Mouse (Mus musculus) cerebellum, adult (tissue): ENCODE results near the gene Hecw2.

Experiments
- ATAC-seq: cut with Nextera tagmentation; 2 replicates; pipeline ENCODE4 v1.9.2; 2017; ENCODE audit warnings: mild to moderate bottlenecking, moderate library complexity, mixed read lengths; ENCODE audit not compliant: insufficient number of reproducible peaks, low FRiP score, low TSS enrichment

Hecw2 gene

DNA sequence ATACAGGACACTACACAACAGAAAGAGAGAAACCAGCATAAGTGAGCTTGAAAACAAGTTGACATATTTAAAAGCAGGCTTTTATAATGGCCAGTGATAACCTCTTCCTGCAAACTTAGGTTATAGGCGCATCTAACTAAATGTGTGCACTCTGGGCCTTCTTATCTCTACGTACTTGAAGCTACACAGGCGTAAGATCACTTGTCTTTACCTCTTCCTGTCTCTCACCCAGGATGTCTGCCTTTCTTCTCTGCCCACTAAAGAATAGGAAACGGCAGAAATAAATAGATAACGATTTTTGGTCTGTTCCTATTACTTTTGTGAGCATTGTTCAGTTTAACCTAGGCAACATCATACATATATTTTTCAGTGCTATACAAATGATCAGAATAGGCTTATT is 397.9 kb downstream of the Hecw2 start:
- no peak for ATAC-seq

DNA sequence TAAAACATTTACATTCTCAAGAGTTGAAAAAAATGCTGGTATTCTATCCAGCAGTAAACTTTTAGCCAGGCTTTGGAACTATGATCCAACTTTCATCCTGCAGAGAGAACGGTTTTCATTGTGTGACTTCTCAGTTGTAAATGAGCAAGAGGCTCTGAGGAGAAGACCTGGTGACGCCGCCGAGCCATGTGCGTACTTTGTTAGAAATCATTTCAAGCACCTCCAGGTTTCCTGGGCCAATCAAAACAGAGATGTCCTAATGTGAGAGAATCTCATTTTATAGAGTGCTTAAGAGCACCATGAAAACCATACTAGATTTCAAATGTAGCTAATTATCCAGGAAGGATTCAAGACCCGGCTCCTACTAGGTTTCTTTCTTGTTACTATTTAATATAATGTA is 398.7 kb downstream of the Hecw2 start:
- ATAC-seq = no peak

DNA sequence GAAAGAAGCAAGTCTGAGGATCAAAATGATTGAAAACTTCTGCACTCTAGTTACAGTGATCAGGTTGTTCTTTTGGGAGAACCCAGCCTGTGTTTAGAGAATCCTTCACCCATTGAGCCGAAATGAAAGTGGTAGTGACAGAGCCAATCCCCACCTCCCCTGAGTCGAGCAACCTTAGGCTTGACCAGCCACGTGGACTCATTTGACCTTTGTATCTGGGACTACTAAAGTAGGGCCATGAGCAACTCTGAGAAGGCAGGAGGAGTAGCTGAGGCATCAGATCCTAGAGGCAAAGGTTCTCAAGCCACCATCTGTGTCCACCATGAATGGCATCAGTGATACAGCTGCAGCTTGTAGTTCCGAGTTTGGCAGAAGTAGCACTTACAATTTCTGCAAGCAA is 399.4 kb downstream of the Hecw2 start:
- no peak for ATAC-seq

DNA sequence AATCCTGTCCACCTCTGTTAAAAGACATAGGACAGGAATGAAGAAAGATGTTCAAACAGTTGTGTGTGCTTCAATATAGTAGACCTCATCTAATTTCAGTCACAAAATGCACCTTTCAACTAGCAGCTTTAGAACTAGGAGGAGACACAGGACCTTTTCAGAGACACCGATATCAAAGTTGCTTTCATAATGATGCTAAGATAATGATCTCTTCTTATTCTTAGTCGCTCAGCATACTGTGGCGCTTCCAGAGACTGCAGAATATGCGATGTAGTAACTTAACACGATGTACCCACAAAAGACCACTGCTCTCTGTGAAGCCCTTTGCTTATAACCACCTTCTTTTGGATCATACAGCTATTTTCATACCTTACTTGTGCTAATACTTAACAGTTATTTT is 399.9 kb downstream of the Hecw2 start:
- ATAC-seq = no peak

DNA sequence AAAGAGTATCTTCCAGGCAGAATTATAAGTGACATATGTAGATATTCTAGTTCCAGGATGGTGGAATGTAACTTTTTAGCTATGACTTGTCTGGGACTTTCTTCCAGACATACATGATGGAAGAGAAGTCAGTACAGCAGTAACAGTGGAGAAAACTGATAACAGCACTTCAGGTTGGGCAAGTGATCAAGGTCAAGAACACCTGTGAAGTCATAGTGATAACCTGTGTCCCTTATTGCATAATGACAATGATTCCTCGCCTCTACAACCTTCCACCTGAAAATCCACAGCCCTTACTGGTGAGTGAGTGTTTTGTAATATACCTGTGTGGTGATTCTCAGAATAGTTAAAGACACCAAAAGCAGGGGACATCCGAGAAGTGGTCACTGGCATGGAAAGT is 400.7 kb downstream of the Hecw2 start:
- no peak for ATAC-seq

DNA sequence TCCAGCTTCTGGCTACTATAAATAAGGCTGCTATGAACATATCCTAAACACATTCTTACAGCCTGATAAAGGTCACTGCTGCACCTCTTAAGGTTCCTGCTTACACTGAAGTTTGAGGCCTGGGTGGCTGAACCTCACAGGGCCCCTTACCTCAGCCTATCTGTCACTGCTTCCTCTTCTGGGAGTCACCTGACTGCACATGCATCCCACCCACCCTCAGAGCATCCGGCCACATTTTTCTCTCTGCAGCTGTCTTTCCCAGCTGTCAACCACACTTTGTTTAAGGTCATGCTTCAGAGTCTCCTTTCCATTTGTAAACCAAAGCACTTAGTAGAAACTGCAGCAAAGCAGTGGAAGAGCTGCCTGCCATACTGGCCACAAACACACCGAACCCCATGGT is 403.6 kb downstream of the Hecw2 start:
- ATAC-seq = no peak

DNA sequence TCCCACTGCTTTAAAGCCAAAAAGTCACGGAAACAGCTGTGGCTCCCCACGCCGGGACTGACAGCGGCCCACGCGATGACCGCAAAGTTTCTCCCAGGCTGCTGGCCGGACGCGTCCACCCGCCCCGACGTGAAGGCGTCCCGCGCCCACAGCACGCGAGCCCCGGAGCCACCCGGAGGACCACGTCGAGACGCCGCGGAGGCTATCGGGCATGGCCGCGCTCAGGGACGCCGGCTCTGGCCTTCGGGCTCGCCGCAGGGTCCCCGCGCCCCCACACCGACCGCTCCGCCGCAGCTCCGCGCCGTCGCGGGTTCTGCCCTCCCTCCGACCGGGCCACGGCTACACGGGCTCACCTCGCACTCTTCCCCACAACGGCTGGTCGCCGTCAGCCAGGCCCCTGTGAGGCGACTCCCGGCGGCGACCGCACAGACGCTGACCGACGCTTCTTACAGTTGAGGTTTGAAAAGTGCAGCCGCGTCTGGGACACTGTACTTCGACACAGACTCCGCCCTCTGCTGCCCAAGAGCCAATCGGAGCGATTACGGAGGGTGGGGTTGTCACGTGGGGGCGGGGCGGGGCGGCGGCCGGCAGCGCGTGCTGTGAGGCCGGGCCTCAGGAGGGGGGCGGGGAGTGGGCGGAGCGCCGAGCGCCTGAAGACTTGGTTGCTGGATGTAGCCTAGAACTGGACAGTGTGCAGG is 410.1 kb downstream of the Hecw2 start, which contains the start of gene Stk17b:
Gene Stk17b (minus strand): TSS at position 504 of the 698 bp plus-strand sequence.
- ATAC-seq = peak; percentile 78

DNA sequence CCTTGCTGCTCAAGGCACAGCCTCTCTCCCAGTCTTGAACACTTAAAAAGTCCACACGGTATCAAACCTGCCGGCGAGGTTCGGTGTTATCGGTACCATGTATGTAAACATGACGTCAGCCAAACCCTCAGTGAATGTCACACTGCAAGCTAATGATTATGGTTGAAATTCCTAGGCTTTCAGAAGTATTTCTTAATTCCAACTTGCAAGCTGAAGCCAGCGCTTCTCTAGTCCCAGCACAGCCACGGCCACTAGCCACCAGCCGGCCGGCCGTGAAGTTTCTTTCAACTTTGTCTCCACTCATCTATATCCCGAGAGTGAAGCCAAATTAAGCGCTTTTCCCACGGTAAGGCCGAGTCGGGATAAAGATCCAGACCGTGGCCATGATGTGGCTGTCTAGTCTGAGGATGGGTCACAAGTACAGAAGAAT is 410.7 kb downstream of the Hecw2 start:
- 0 out of 2 replicates have a peak, but pooled peaks have one; percentile 5 for ATAC-seq

DNA sequence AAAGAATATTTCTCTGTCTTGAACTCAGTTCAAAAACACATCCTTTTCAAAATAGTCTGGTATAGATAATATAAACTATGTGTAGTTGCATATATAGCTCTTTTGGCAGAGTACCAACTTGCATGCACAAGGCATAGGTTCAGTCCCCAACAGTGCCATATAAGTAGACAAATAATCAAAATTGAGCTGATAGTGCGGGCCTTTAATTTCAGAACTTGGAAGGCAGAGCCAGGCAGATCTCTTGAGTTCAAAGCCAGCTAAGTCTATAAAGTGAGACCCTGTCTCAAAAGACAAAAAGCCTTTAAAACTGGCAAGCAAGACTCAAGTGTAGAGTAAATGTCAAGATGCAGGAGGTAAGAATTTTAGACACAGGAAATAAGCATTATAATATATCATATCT is 412.0 kb downstream of the Hecw2 start:
- ATAC-seq = no peak

DNA sequence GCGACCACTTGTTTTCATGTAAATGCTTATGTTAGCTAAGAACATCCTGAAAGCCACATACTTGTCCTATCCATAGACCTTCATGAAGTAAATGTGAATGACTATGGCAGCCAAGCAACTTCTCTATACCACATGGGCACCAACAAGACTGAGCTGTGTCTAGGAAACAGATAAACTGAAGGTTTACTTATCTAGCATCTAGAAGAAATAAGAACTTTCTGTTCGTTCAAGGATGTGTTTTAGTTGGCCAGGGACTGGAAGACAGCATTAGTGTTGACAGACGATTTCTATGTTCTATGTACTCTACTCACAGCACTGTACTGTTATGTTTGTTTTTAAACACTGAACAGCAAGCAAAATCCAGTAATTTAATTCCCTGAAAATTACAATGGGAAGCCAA is 412.9 kb downstream of the Hecw2 start:
- ATAC-seq = no peak

DNA sequence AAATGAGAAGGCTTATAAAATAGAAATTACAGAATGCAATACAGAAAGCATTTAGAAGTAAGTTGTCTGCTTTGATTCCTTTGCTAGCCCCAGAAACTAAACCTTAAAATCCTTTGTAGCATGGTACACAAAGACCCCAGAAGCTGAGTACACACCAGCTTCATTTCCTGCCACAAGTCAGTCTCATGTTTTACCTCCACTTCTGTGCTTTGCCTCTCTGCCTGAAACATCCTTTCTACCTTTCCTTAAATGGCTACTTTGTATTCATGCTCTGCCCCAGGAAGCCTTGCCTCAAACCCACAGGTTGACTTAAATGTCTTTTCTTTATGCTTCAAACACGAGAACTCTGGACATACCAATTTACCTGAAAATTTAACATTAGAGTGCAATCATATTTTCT is 413.7 kb downstream of the Hecw2 start:
- no peak for ATAC-seq

DNA sequence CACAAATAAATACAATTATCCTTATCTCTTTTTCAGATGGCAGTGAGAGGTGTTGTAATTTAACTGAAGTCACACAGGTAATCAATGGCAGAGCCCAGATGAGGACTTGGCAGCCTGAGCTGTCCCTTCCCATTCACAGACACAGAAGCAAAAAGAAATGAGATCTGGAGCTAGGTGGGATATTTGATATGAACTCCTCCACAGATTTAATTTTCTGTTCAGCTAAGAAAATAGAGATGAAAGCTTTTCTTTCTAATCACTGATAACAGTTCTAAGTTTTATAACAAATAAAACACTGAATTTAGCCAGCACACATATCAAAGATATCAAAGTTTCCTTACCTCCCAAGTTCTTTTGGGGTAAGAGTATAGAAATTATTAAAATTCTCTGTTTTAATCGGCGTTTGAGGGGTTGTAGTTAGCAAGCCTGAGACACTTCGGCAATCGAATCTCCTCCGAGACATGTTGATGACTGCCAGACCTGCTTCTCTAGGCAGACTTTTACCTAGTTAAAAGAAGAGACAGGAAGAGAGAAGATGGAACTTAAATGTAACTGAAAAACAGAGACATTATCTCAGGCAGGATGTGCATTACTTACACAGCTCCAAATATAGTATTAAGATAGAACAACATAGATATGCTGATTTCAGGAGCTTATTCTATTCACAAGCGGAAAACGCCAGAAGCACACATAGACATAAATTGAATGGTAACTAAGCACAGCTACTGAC is 418.6 kb downstream of the Hecw2 start:
- ATAC-seq = no peak

DNA sequence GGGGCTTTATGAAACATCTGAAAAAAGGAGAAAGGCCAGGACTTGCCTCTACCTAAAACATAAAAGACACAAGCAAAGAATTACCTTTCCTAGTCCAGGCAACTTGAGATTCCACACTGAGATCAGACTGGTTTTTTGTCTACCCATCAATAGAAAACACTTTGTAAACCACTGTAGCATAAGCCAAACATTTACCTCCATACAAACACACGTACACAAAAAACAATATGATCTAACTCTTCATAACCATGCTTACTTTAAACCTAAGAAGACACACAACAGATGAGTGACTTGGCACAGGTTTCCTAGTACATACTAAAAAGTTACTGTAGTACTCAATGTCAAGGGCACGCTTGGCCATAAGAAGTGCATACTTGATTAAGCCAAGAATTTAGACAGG is 419.4 kb downstream of the Hecw2 start:
- ATAC-seq = no peak

DNA sequence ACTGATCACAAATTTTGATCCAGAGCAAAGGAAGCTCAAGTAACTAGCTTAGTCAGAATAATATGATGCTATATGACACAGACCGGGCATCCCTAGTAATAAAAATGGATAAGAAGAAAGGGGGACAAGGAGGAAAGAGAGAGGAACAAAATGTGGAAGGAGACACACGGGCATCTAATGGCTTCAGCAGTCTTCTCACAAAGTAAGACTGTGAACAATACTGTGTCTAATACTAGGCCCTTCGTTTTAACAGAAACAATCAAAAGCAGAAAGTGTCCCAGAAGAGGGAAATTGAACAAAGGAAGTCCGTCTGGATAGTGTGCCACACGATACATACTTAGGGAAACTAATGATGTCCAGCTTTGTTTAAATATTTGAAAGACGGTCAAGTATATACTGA is 419.9 kb downstream of the Hecw2 start:
- ATAC-seq = no peak

DNA sequence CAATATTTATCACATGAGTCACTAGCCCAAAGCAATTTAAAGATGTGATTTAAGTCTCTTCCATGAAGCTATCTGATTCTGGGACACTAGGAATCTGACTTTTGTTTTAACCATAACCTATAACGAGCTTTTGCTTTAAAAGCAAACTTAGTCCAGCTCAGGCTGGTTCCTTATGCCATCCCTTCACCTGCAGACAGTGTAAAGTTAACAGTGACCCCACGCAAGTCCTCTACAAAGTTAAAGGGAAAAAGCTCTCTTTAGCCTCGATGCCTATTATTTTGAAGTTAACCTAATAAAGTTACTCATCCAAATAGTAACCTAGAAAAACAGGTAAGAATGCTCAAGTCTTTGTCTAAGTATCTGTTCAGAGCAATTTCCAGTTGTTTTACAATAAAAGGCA is 420.4 kb downstream of the Hecw2 start:
- no peak for ATAC-seq

DNA sequence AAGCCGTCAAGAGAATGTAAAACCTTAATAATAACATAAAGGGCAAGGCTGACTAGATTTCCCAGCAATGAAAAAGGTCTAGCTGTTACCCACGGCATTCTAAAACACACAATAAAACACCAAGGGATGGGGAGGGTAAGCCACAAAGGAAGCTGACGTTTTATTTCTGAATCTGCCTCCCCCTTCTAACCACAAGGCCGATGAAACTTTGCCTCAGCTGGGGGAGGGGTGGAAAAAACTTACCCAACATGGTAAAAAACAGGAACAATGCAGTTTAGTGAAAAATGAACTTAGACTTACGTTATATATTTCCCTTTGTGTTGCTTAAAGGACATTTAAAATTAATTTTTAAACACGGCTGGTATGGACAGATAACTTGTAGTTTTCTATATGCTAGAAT is 421.0 kb downstream of the Hecw2 start:
- ATAC-seq = no peak

DNA sequence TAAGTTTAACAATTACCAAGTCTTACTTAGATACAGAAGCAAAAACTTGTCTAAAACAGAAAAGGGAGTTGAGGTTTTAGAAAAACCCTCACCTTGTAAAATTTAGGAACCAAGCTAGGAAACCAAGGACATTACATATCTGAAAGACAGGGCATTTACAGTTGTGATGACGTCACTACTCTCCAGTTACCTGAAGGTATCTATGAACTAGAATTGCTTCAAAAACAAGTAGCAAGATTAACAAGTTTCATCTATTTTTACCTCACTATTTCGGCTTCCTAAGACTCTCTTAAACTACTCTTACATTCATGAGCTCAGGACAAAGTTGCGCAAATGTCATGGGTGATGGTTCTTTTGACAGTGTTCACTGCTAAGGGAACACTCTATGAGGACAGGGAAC is 422.0 kb downstream of the Hecw2 start:
- no peak for ATAC-seq

DNA sequence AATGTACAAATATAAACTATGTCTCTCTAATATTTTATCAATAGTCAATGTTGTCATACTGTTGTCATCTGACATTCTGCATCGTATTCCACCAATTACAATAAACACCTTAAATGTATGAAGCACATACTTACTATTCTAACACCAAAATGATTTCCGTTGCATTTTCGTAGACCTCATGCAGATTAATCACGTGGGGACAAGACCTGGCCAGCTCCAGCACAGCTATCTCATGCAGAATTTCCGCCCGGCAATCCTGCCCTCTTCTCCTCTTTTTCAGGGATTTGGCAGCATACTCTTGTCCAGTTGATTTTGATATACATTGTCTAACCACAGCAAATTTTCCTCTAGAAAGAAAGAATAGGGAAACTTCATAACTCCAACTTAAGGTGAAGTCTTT is 423.5 kb downstream of the Hecw2 start:
- no peak for ATAC-seq

DNA sequence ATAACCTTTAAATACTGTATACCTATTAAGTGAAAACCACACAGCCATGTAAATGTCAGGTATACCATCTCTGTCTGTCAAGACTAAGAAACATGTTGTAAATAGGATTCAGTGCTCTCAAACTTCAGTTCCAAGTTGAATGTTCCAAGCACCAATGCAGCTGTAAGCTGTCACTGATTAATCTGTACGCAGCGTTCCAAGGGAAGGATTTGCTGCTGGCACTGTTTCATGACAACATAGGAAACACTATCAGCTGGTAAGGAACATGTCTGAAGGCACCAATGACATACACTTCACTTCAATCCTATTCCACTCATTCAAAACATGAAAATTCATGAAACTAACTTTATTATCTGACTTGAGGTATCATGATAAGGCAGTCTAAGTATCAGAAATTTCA is 428.9 kb downstream of the Hecw2 start:
- ATAC-seq = no peak

DNA sequence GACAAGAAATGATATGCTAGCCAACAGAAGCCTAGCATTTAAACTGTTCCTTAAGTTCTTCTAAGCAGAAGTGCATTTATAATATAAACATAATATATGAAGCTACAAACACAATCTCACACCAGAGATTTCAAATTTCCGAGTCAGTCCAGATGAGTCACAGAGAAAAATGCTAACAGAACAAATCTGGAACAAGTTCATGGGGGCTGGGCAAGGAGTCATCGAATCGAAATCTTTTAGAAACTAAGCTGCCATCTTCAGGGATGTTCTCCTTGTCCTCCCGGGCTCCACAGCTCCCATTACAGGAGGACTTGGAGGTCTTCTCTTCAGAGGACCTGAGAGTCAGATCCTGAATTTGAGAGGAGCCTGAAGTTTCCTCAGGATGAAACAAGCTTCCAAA is 437.7 kb downstream of the Hecw2 start:
- ATAC-seq = no peak
